20 mouse cellular contexts compared by ENCODE assay signal in genomic region chr3:17784076-17784475, GRCm38 (mm10).
A peak's percentile ranks its signal among the peaks of the same experiment; 100 is the strongest.
DNase-seq lines count a peak whose midpoint lies in the region; ATAC-seq and TF ChIP-seq lines count a peak whose summit lies in the region.
"Had no signal": no experiment of that assay in that cellular context is flagged by ENCODE, and none has a peak within 500 bp of the region (broad histone marks: within the 10 kb centered on the region; RNA-seq: fewer than 3 reads in every experiment).

No protein-coding gene starts in this region.

- intact Hi-C loops in heart, postnatal 14 days (cut with DNase I), result no loop called here

- H3K27me3 ChIP-seq in forebrain, embryonic 13.5 days, result no peaks in the 10 kb centered on the region
- no peaks in the 10 kb centered on the region for H3K27me3 ChIP-seq in hindbrain, embryonic 16.5 days (replicated peaks; ENCODE audit: control insufficient read depth, insufficient read depth, low read length)
- no peaks in the 10 kb centered on the region for H3K27me3 ChIP-seq in midbrain, postnatal 0 days (ENCODE audit: insufficient read depth, low read length)
- H3K27me3 ChIP-seq: CH12.LX had no signal

- peak overlapping the region; percentile 61; the same call in 1 of the 2 replicates for H3K27ac ChIP-seq in forebrain, embryonic 13.5 days
- peak overlapping the region; percentile 73 for H3K27ac ChIP-seq in hindbrain, embryonic 16.5 days (ENCODE audit: low read depth, low read length)
- peak overlapping the region; percentile 100 for H3K27ac ChIP-seq in midbrain, postnatal 0 days (ENCODE audit: low read depth, low read length)
- H3K27ac ChIP-seq: embryonic facial prominence, embryonic 12.5 days; heart, embryonic 10.5 days; macrophage; stomach, embryonic 15.5 days had no signal

- TF ChIP-seq POLR2A in lung, adult 2 months (IDR thresholded peaks at IDR 0.05; ENCODE audit: borderline replicate concordance, extremely low read depth, low read depth, low read length), result no peak

- H3K4me1 ChIP-seq in forebrain, embryonic 13.5 days, result peaks cover 40% of the 10 kb centered on the region
- peaks cover 6% of the 10 kb centered on the region; the same call in 1 of the 2 replicates for H3K4me1 ChIP-seq in hindbrain, embryonic 16.5 days (ENCODE audit: control insufficient read depth, insufficient read depth, low read depth, low read length)
- H3K4me1 ChIP-seq in midbrain, postnatal 0 days (ENCODE audit: insufficient read depth, low read length), result peaks cover 4% of the 10 kb centered on the region; the same call in 1 of the 2 replicates
- no peaks in the 10 kb centered on the region for H3K4me1 ChIP-seq in lung, adult 2 months (ENCODE audit: control insufficient read depth, insufficient read depth, low read length)

- H3K36me3 ChIP-seq in forebrain, embryonic 13.5 days (ENCODE audit: poor library complexity, severe bottlenecking), result no peaks in the 10 kb centered on the region
- H3K36me3 ChIP-seq in hindbrain, embryonic 16.5 days (ENCODE audit: control insufficient read depth, insufficient read depth, low read length), result no peaks in the 10 kb centered on the region
- H3K36me3 ChIP-seq in midbrain, postnatal 0 days (ENCODE audit: insufficient read depth, low read length), result no peaks in the 10 kb centered on the region
- H3K36me3 ChIP-seq: embryonic facial prominence, embryonic 12.5 days; heart, embryonic 10.5 days; stomach, embryonic 15.5 days had no signal

- no peak for TF ChIP-seq CTCF in midbrain, postnatal 0 days (IDR thresholded peaks at IDR 0.05)
- TF ChIP-seq CTCF in lung, adult 2 months (IDR thresholded peaks at IDR 0.05; ENCODE audit: insufficient read depth, low read length), result no peak

- H3K4me3 ChIP-seq in forebrain, embryonic 13.5 days, result no peak overlapping the region
- peak overlapping the region; percentile 21 for H3K4me3 ChIP-seq in hindbrain, embryonic 16.5 days (ENCODE audit: low read length)
- H3K4me3 ChIP-seq in midbrain, postnatal 0 days (ENCODE audit: low read depth, low read length), result peak overlapping the region; percentile 28
- no peak overlapping the region for H3K4me3 ChIP-seq in lung, adult 2 months (replicated peaks; ENCODE audit: extremely low read depth, low read depth, low read length)
- H3K4me3 ChIP-seq: embryonic facial prominence, embryonic 12.5 days; heart, embryonic 10.5 days; stomach, embryonic 15.5 days had no signal

- H3K9ac ChIP-seq in forebrain, embryonic 13.5 days, result peak overlapping the region; percentile 56
- H3K9ac ChIP-seq in hindbrain, embryonic 16.5 days (ENCODE audit: low read depth, low read length), result peak overlapping the region; percentile 48; the same call in 1 of the 2 replicates
- peak overlapping the region; percentile 56 for H3K9ac ChIP-seq in midbrain, postnatal 0 days (replicated peaks; ENCODE audit: low read length, poor library complexity, severe bottlenecking)
- H3K9ac ChIP-seq: embryonic facial prominence, embryonic 12.5 days; lung, embryonic 14.5 days; stomach, embryonic 15.5 days had no signal

- no peak for ATAC-seq in forebrain, embryonic 13.5 days
- ATAC-seq in hindbrain, embryonic 16.5 days, result no peak
- no peak for ATAC-seq in midbrain, postnatal 0 days (ENCODE audit: low FRiP score)
- ATAC-seq in frontal cortex, adult (ENCODE audit: low TSS enrichment), result no peak
- ATAC-seq: intestine, postnatal 0 days had no signal

- WGBS in forebrain, embryonic 13.5 days, result 47% methylated on average over 3 of the region's 3 CpGs
- 41% methylated on average over 3 of the region's 3 CpGs for WGBS in hindbrain, embryonic 16.5 days
- WGBS in midbrain, postnatal 0 days, result 26% methylated on average over 3 of the region's 3 CpGs
- WGBS in lung, adult 2 months, result 58% methylated on average over 3 of the region's 3 CpGs

- peak; percentile 19 for DNase-seq in embryo, embryonic 10.5 days (ENCODE audit: low spot score)
- DNase-seq in embryo, embryonic 9.5 days (ENCODE audit: extremely low spot score), result no peak
- DNase-seq in midbrain, postnatal 0 days (ENCODE audit: low spot score), result no peak
- no peak for DNase-seq in heart, postnatal 14 days
- DNase-seq in lung, adult 2 months, result no peak
- DNase-seq: adrenal gland, postnatal 10 days; cerebellum, postnatal 25 days; gastrocnemius, postnatal 10 days; kidney, postnatal 10 days; layer of hippocampus, adult 9-11 months; lung, embryonic 14.5 days had no signal

- H3K4me2 ChIP-seq in forebrain, embryonic 13.5 days, result peak overlapping the region; percentile 39
- H3K4me2 ChIP-seq in hindbrain, embryonic 16.5 days (ENCODE audit: low read length), result peak overlapping the region; percentile 47
- peak overlapping the region; percentile 99 for H3K4me2 ChIP-seq in midbrain, postnatal 0 days (ENCODE audit: low read depth, low read length, poor library complexity, severe bottlenecking)
- H3K4me2 ChIP-seq: embryonic facial prominence, embryonic 12.5 days; lung, embryonic 14.5 days; stomach, embryonic 15.5 days had no signal

- no peaks in the 10 kb centered on the region for H3K9me3 ChIP-seq in forebrain, embryonic 13.5 days (replicated peaks)
- H3K9me3 ChIP-seq in hindbrain, embryonic 16.5 days (ENCODE audit: control insufficient read depth, low read length), result no peaks in the 10 kb centered on the region
- H3K9me3 ChIP-seq in midbrain, postnatal 0 days (ENCODE audit: low read length), result no peaks in the 10 kb centered on the region
- H3K9me3 ChIP-seq: embryonic facial prominence, embryonic 12.5 days; heart, embryonic 10.5 days; stomach, embryonic 15.5 days had no signal

Comparison
In these comparisons a context has a peak if more than half of its experiments do, and no peak if none do; other contexts are left out.
1. H3K4me2 ChIP-seq: peak in every context shown above with its lines; median percentile 99 in midbrain, postnatal 0 days; 47 in hindbrain, embryonic 16.5 days; 39 in forebrain, embryonic 13.5 days.
2. H3K4me3 ChIP-seq: peak in hindbrain, embryonic 16.5 days (single experiment) and midbrain, postnatal 0 days (single experiment); none in forebrain, embryonic 13.5 days (single experiment) and lung, adult 2 months (single experiment).
3. Peak in every context shown above with its lines, with median percentiles within 50 percentile points of each other: H3K27ac ChIP-seq and H3K9ac ChIP-seq.